Mouse (Mus musculus) heart, postnatal 0 days (tissue): ENCODE data around the gene Nfix.

Experiments used
- CTCF ChIP-seq: IDR thresholded peaks from 2 replicates; pipeline ENCODE4 v1.5.1; 2016; ENCODE audit warnings: antibody characterized with exemption, control low read depth, low read depth
- EP300 ChIP-seq: IDR thresholded peaks from 2 replicates; pipeline ENCODE4 v1.6.1; 2016; ENCODE audit warnings: antibody characterized with exemption, low read depth

- no peak for TF ChIP-seq CTCF
- no peak for TF ChIP-seq EP300
These were observed 23.6 kb downstream of the Nfix start for GRCm38 (mm10) chr8:84776569-84776968.
